In genomic region chr9:63493746-63494145, GRCm38 (mm10) we compare ENCODE assay signal across 19 mouse cellular contexts.
DNase-seq lines count a peak whose midpoint lies in the region; ATAC-seq and TF ChIP-seq lines count a peak whose summit lies in the region.
"Had no signal": no experiment of that assay in that cellular context is flagged by ENCODE, and none has a peak within 500 bp of the region (broad histone marks: within the 10 kb centered on the region; RNA-seq: fewer than 3 reads in every experiment).

No protein-coding gene starts in this region.

- no peak for ATAC-seq in intestine, embryonic 15.5 days
- ATAC-seq: forebrain, embryonic 13.5 days; forebrain, embryonic 15.5 days had no signal

- no peaks in the 10 kb centered on the region for H3K36me3 ChIP-seq in heart, adult 2 months (ENCODE audit: control insufficient read depth, insufficient read depth, low read length)
- H3K36me3 ChIP-seq in intestine, embryonic 15.5 days = no peaks in the 10 kb centered on the region
- H3K36me3 ChIP-seq: embryonic facial prominence, embryonic 10.5 days; embryonic facial prominence, embryonic 12.5 days; forebrain, embryonic 15.5 days had no signal

- H3K4me2 ChIP-seq in intestine, embryonic 15.5 days (replicated peaks) = no peak overlapping the region
- H3K4me2 ChIP-seq: embryonic facial prominence, embryonic 12.5 days; forebrain, embryonic 13.5 days; forebrain, embryonic 15.5 days had no signal

- H3K9me3 ChIP-seq in intestine, embryonic 15.5 days = no peaks in the 10 kb centered on the region
- H3K9me3 ChIP-seq: embryonic facial prominence, embryonic 10.5 days; embryonic facial prominence, embryonic 12.5 days; forebrain, embryonic 13.5 days; forebrain, embryonic 15.5 days had no signal

- no peak for TF ChIP-seq CTCF in heart, adult 2 months (IDR thresholded peaks at IDR 0.05)

- H3K27me3 ChIP-seq in heart, adult 2 months (ENCODE audit: control insufficient read depth, insufficient read depth, low read length) = no peaks in the 10 kb centered on the region
- H3K27me3 ChIP-seq in intestine, embryonic 15.5 days (replicated peaks) = no peaks in the 10 kb centered on the region

- H3K79me2 ChIP-seq in heart, adult 2 months (replicated peaks; ENCODE audit: control insufficient read depth, insufficient read depth, low read length) = no peaks in the 10 kb centered on the region

- intact Hi-C loops in heart, adult 2 months (cut with DNase I) = no loop called here

- 89% methylated on average over 4 of the region's 4 CpGs for WGBS in heart, adult 2 months
- WGBS in intestine, embryonic 15.5 days = 95% methylated on average over 4 of the region's 4 CpGs

- no peak overlapping the region for H3K9ac ChIP-seq in heart, adult 2 months (ENCODE audit: low read depth, low read length)
- no peak overlapping the region for H3K9ac ChIP-seq in intestine, embryonic 15.5 days
- H3K9ac ChIP-seq: embryonic facial prominence, embryonic 12.5 days; forebrain, embryonic 13.5 days; forebrain, embryonic 15.5 days had no signal

- TF ChIP-seq POLR2A in heart, adult 2 months (IDR thresholded peaks at IDR 0.05; ENCODE audit: insufficient read depth, low read depth, low read length) = no peak

- TF ChIP-seq EP300 in heart, adult 2 months (IDR thresholded peaks at IDR 0.05; ENCODE audit: insufficient read depth, low read depth, low read length) = no peak

- no peaks in the 10 kb centered on the region for H3K4me1 ChIP-seq in heart, adult 2 months (ENCODE audit: control insufficient read depth, insufficient read depth, low read length)
- no peaks in the 10 kb centered on the region for H3K4me1 ChIP-seq in intestine, embryonic 15.5 days (replicated peaks)
- H3K4me1 ChIP-seq: embryonic facial prominence, embryonic 12.5 days had no signal

- no peak overlapping the region for H3K27ac ChIP-seq in heart, adult 2 months
- H3K27ac ChIP-seq in intestine, embryonic 15.5 days = no peak overlapping the region
- H3K27ac ChIP-seq: embryonic facial prominence, embryonic 10.5 days; embryonic facial prominence, embryonic 12.5 days; forebrain, embryonic 13.5 days; forebrain, embryonic 15.5 days had no signal

- H3K4me3 ChIP-seq in heart, adult 2 months = no peak overlapping the region
- H3K4me3 ChIP-seq in intestine, embryonic 15.5 days (replicated peaks) = no peak overlapping the region
- H3K4me3 ChIP-seq: embryonic facial prominence, embryonic 10.5 days; embryonic facial prominence, embryonic 12.5 days; forebrain, embryonic 13.5 days; forebrain, embryonic 15.5 days had no signal

- DNase-seq in brain, adult 2 months (ENCODE audit: low read depth, low spot score) = peak; percentile 38
- DNase-seq in layer of hippocampus, adult 18-20 months (ENCODE audit: low spot score in 2 of 2) = peak; percentile 25 to 66
- peak; percentile 17 to 25 for DNase-seq in layer of hippocampus, adult 8-10 months (ENCODE audit: low spot score in 2 of 2)
- peak; percentile 60 for DNase-seq in layer of hippocampus, adult 9-11 months
- DNase-seq in urinary bladder, adult 2 months (ENCODE audit: low spot score) = no peak
- no peak for DNase-seq in heart, adult 2 months
- DNase-seq: adrenal gland, adult 2 months; adrenal gland, postnatal 10 days; adrenal gland, postnatal 25 days; cerebellum, adult 11-12 months; cerebellum, adult 2 months; cerebellum, adult 9-10 months; cerebellum, postnatal 10 days; cerebellum, postnatal 25 days had no signal

Comparison
In these comparisons a context has a peak if more than half of its experiments do, and no peak if none do; other contexts are left out.
1. DNase-seq: peak in brain, adult 2 months (single experiment), layer of hippocampus, adult 18-20 months (2 of 2), layer of hippocampus, adult 8-10 months (2 of 2) and layer of hippocampus, adult 9-11 months (single experiment); none in urinary bladder, adult 2 months (single experiment) and heart, adult 2 months (0 of 2).